Mouse (Mus musculus): ENCODE measurements around the gene Hyou1. TPM values are rescaled to one million over a fixed set of nuclear protein-coding genes. Genes with fewer than 3 reads are reported as not detected.

The Hyou1 gene
- polyA plus RNA-seq (2012; rRNA removed) (64.1 and 64.4 TPM in 2 replicates), polyA plus RNA-seq (2014; fragmentation: Nextera tagmentation; extraction: Ambion mirVana) (27.5 and 28.5 TPM in 2 replicates)

- Histone ChIP-seq H3K9ac (ENCODE audit: low read depth, low read length, severe bottlenecking) (peak within 1 kb of the TSS; percentile 90), H3K4me2 (replicated peaks; ENCODE audit: low read depth, low read length, severe bottlenecking) (peak within 1 kb of the TSS; percentile 95), H3K27ac (replicated peaks; ENCODE audit: low read depth, low read length) (peak within 1 kb of the TSS; percentile 84), H3K36me3 (ENCODE audit: control insufficient read depth, insufficient read depth, low read length) (peaks cover 33% of the 10 kb centered on the region), H3K4me1 (ENCODE audit: control insufficient read depth, insufficient read depth, low read length) (peaks cover 7% of the 10 kb centered on the region), H3K27me3 (ENCODE audit: control insufficient read depth, insufficient read depth, low read length) (no peaks in the 10 kb centered on the region), H3K9me3 (ENCODE audit: control insufficient read depth, low read length) (no peaks in the 10 kb centered on the region), H3K4me3 (replicated peaks; ENCODE audit: low read length) (peak within 1 kb of the TSS; percentile 88)
- under 1% methylated on average over 75 of the region's 83 CpGs for WGBS
- peak; percentile 97 for DNase-seq (ENCODE audit: low spot score)
- peak; percentile 99 for ATAC-seq (ENCODE audit: low FRiP score, low read depth)
- TF ChIP-seq POLR2A (IDR thresholded peaks at IDR 0.05; ENCODE audit: borderline replicate concordance, extremely low read depth, insufficient read depth, insufficient read length), result peak; percentile 72; the same call in 1 of the 2 replicates
Measured at GRCm38 (mm10) chr9:44379054-44379834, at the start of gene Hyou1. Hyou1 (plus strand) TSS chr9:44379490.

- Histone ChIP-seq H3K4me2 (replicated peaks; ENCODE audit: low read depth, low read length, severe bottlenecking) (no peak overlapping the region), H3K36me3 (ENCODE audit: control insufficient read depth, insufficient read depth, low read length) (peaks cover 53% of the 10 kb centered on the region), H3K9ac (ENCODE audit: low read depth, low read length, severe bottlenecking) (no peak overlapping the region), H3K4me1 (ENCODE audit: control insufficient read depth, insufficient read depth, low read length) (peaks cover 8% of the 10 kb centered on the region), H3K27me3 (ENCODE audit: control insufficient read depth, insufficient read depth, low read length) (no peaks in the 10 kb centered on the region), H3K4me3 (replicated peaks; ENCODE audit: low read length) (no peak overlapping the region), H3K27ac (replicated peaks; ENCODE audit: low read depth, low read length) (no peak overlapping the region), H3K9me3 (ENCODE audit: control insufficient read depth, low read length) (no peaks in the 10 kb centered on the region)
- 91% methylated on average over 6 of the region's 6 CpGs for WGBS
- TF ChIP-seq POLR2A (IDR thresholded peaks at IDR 0.05; ENCODE audit: borderline replicate concordance, extremely low read depth, insufficient read depth, insufficient read length), result no peak
- DNase-seq (ENCODE audit: low spot score) (no peak), ATAC-seq (ENCODE audit: low FRiP score, low read depth) (no peak)
Measured at GRCm38 (mm10) chr9:44330736-44331135, 48.6 kb upstream of the Hyou1 start.

GRCm38 (mm10) chr9:44332918-44333638, 46.2 kb upstream of the Hyou1 start:
- Histone ChIP-seq H3K9ac (ENCODE audit: low read depth, low read length, severe bottlenecking) (no peak overlapping the region), H3K4me1 (ENCODE audit: control insufficient read depth, insufficient read depth, low read length) (peaks cover 12% of the 10 kb centered on the region; the same call in 1 of the 2 replicates), H3K27ac (replicated peaks; ENCODE audit: low read depth, low read length) (no peak overlapping the region), H3K36me3 (ENCODE audit: control insufficient read depth, insufficient read depth, low read length) (peaks cover 69% of the 10 kb centered on the region), H3K9me3 (ENCODE audit: control insufficient read depth, low read length) (no peaks in the 10 kb centered on the region), H3K27me3 (ENCODE audit: control insufficient read depth, insufficient read depth, low read length) (no peaks in the 10 kb centered on the region), H3K4me3 (replicated peaks; ENCODE audit: low read length) (no peak overlapping the region), H3K4me2 (replicated peaks; ENCODE audit: low read depth, low read length, severe bottlenecking) (no peak overlapping the region)
- no peak for ATAC-seq (ENCODE audit: low FRiP score, low read depth)
- WGBS, result 95% methylated on average over 13 of the region's 13 CpGs
- no peak for TF ChIP-seq POLR2A (IDR thresholded peaks at IDR 0.05; ENCODE audit: borderline replicate concordance, extremely low read depth, insufficient read depth, insufficient read length)
- DNase-seq (ENCODE audit: low spot score), result no peak

- peak; percentile 94 for ATAC-seq (ENCODE audit: low FRiP score, low read depth)
- peak; percentile 100 for TF ChIP-seq POLR2A (IDR thresholded peaks at IDR 0.05; ENCODE audit: borderline replicate concordance, extremely low read depth, insufficient read depth, insufficient read length)
- Histone ChIP-seq H3K27me3 (ENCODE audit: control insufficient read depth, insufficient read depth, low read length) (no peaks in the 10 kb centered on the region), H3K4me2 (replicated peaks; ENCODE audit: low read depth, low read length, severe bottlenecking) (peak within 1 kb of the TSS; percentile 80), H3K27ac (replicated peaks; ENCODE audit: low read depth, low read length) (peak within 1 kb of the TSS; percentile 94), H3K9me3 (ENCODE audit: control insufficient read depth, low read length) (no peaks in the 10 kb centered on the region), H3K4me3 (replicated peaks; ENCODE audit: low read length) (peak within 1 kb of the TSS; percentile 60), H3K9ac (ENCODE audit: low read depth, low read length, severe bottlenecking) (peak within 1 kb of the TSS; percentile 84), H3K4me1 (ENCODE audit: control insufficient read depth, insufficient read depth, low read length) (peaks cover 12% of the 10 kb centered on the region; the same call in 1 of the 2 replicates), H3K36me3 (ENCODE audit: control insufficient read depth, insufficient read depth, low read length) (peaks cover 68% of the 10 kb centered on the region)
- DNase-seq (ENCODE audit: low spot score), result peak; percentile 100
- WGBS, result under 1% methylated on average over 79 of the region's 91 CpGs
Measured at GRCm38 (mm10) chr9:44334396-44335330, 44.6 kb upstream of the Hyou1 start, which contains the start of gene H2afx. H2afx (plus strand) TSS chr9:44334694.
